Comparison of ENCODE assay signal across 27 mouse cellular contexts in the genomic region with DNA sequence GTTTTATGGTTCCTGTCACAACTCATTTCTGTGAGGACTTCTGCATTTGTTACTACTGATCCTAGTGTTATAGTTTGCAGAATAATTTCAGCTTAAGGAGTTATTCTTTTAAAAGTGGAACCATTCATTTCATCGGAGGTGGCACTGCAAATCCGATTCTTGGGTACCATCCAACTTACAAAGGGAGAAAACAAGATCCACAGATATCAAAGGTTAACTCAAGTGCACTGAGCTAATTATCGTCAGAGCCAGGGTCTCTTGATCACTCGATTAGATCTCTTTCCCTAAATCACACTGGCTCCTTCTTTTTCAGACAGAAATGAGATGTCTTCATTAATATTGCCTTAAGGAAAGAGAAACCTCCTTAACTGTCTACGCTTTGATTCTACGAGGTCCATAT.
"Had no signal": no experiment of that assay in that cellular context is flagged by ENCODE, and none has a peak within 500 bp of the region (broad histone marks: within the 10 kb centered on the region; RNA-seq: fewer than 3 reads in every experiment).

No protein-coding gene starts in this region.

- H3K9ac ChIP-seq: heart, embryonic 15.5 days; hindbrain, embryonic 12.5 days; hindbrain, embryonic 14.5 days; intestine, embryonic 15.5 days; limb, embryonic 12.5 days; liver, embryonic 13.5 days; liver, embryonic 15.5 days; liver, postnatal 0 days had no signal

- H3K27me3 ChIP-seq: heart, embryonic 15.5 days; hindbrain, embryonic 12.5 days; intestine, embryonic 15.5 days; limb, embryonic 12.5 days; liver, embryonic 13.5 days; liver, embryonic 15.5 days had no signal

- H3K9me3 ChIP-seq: heart, embryonic 15.5 days; hindbrain, embryonic 10.5 days; hindbrain, embryonic 12.5 days; intestine, embryonic 15.5 days; limb, embryonic 10.5 days; limb, embryonic 12.5 days; liver, embryonic 13.5 days; liver, embryonic 15.5 days had no signal

- H3K4me1 ChIP-seq: hindbrain, embryonic 10.5 days; hindbrain, embryonic 12.5 days; limb, embryonic 10.5 days; limb, embryonic 12.5 days; liver, embryonic 13.5 days; liver, embryonic 15.5 days had no signal

- DNase-seq: gastrocnemius, adult 2 months; gastrocnemius, postnatal 10 days; gastrocnemius, postnatal 25 days; heart, adult 18-20 months; heart, postnatal 14 days; heart, postnatal 4 days; kidney, adult 18-20 months; kidney, postnatal 14 days; kidney, postnatal 4 days; liver; liver, embryonic 13.5 days; liver, postnatal 0 days; lung, adult 2 months had no signal

- H3K4me3 ChIP-seq: hindbrain, embryonic 10.5 days; hindbrain, embryonic 12.5 days; intestine, embryonic 15.5 days; layer of hippocampus, adult 2 months; left cerebral cortex, adult 2 months; limb, embryonic 10.5 days; limb, embryonic 12.5 days; liver, embryonic 13.5 days; liver, embryonic 15.5 days had no signal

- H3K36me3 ChIP-seq: heart, embryonic 15.5 days; hindbrain, embryonic 10.5 days; hindbrain, embryonic 12.5 days; intestine, embryonic 15.5 days; limb, embryonic 10.5 days; limb, embryonic 12.5 days; liver, embryonic 13.5 days; liver, embryonic 15.5 days had no signal

- H3K27ac ChIP-seq: gastrocnemius, adult 2 months; hindbrain, embryonic 10.5 days; hindbrain, embryonic 12.5 days; hindbrain, embryonic 14.5 days; intestine, embryonic 15.5 days; kidney, postnatal 0 days; left cerebral cortex, adult 2 months; limb, embryonic 10.5 days; limb, embryonic 12.5 days; liver, embryonic 13.5 days; liver, embryonic 15.5 days had no signal

- H3K4me2 ChIP-seq: hindbrain, embryonic 12.5 days; hindbrain, embryonic 14.5 days; intestine, embryonic 15.5 days; limb, embryonic 12.5 days; liver, embryonic 13.5 days; liver, embryonic 15.5 days had no signal

- ATAC-seq: hindbrain, embryonic 16.5 days; inflammation-experienced regulatory T-cells, adult 6 months; intestine, embryonic 15.5 days; intestine, postnatal 0 days; liver, postnatal 0 days had no signal
